Mouse (Mus musculus) small intestine, adult 2 months (tissue): ENCODE results near the gene Tmem129.

Source experiments
- CTCF ChIP-seq: fragments of 200-500 bp; IDR thresholded peaks from 2 replicates; pipeline ENCODE4 v1.5.1; 2012; ENCODE audit warnings: low read depth, mild to moderate bottlenecking, control low read depth, inconsistent platforms, low read length, moderate library complexity, mixed read lengths; ENCODE audit not compliant: insufficient replicate concordance, insufficient read length; ENCODE audit errors: extremely low read depth
- POLR2A ChIP-seq: fragments of 200-500 bp; IDR thresholded peaks from 2 replicates; pipeline ENCODE4 v1.6.1; 2012; ENCODE audit warnings: low read depth, mild to moderate bottlenecking, control low read depth, inconsistent platforms, low read length, moderate library complexity

GRCm38 (mm10) chr5:33700010-33700409 lies 41.8 kb upstream of the Tmem129 start:
- TF ChIP-seq CTCF (no peak), POLR2A (no peak)
